In genomic region chr19:46039478-46039877, GRCm38 (mm10) we compare ENCODE assay signal across 8 mouse cellular contexts. TPM values are rescaled to one million over a fixed set of nuclear protein-coding genes. Genes with fewer than 3 reads are reported as not detected.
DNase-seq lines count a peak whose midpoint lies in the region; ATAC-seq and TF ChIP-seq lines count a peak whose summit lies in the region.

No protein-coding gene starts in this region.

- peak overlapping the region; percentile 94 for H3K27ac ChIP-seq in limb, embryonic 15.5 days
- peak overlapping the region; percentile 79 for H3K27ac ChIP-seq in midbrain, postnatal 0 days (ENCODE audit: low read depth, low read length)

- WGBS in limb, embryonic 15.5 days, result 3% methylated on average over 21 of the region's 30 CpGs
- 1% methylated on average over 16 of the region's 30 CpGs for WGBS in midbrain, postnatal 0 days

- H3K36me3 ChIP-seq in limb, embryonic 15.5 days, result peaks cover 19% of the 10 kb centered on the region
- peaks cover 12% of the 10 kb centered on the region for H3K36me3 ChIP-seq in midbrain, postnatal 0 days (ENCODE audit: insufficient read depth, low read length)

- no peaks in the 10 kb centered on the region for H3K27me3 ChIP-seq in limb, embryonic 15.5 days
- H3K27me3 ChIP-seq in midbrain, postnatal 0 days (ENCODE audit: insufficient read depth, low read length), result no peaks in the 10 kb centered on the region

- H3K9ac ChIP-seq in limb, embryonic 15.5 days, result peak overlapping the region; percentile 76
- H3K9ac ChIP-seq in midbrain, postnatal 0 days (replicated peaks; ENCODE audit: low read length, poor library complexity, severe bottlenecking), result peak overlapping the region; percentile 74

- H3K4me3 ChIP-seq in limb, embryonic 15.5 days, result peak overlapping the region; percentile 70
- peak overlapping the region; percentile 61 for H3K4me3 ChIP-seq in midbrain, postnatal 0 days (ENCODE audit: low read depth, low read length)

- no peak for TF ChIP-seq CTCF in midbrain, postnatal 0 days (IDR thresholded peaks at IDR 0.05)

- H3K4me1 ChIP-seq in limb, embryonic 15.5 days, result peaks cover 73% of the 10 kb centered on the region
- H3K4me1 ChIP-seq in midbrain, postnatal 0 days (ENCODE audit: insufficient read depth, low read length), result peaks cover 56% of the 10 kb centered on the region

- ATAC-seq in granulocyte monocyte progenitor cell, adult 5-6 weeks (replicated peaks; ENCODE audit: poor library complexity, severe bottlenecking), result peak; percentile 89
- ATAC-seq in limb, embryonic 15.5 days (ENCODE audit: insufficient number of reproducible peaks, low FRiP score, low TSS enrichment, low read depth), result peak; percentile 82
- ATAC-seq in midbrain, postnatal 0 days (ENCODE audit: low FRiP score), result peak; percentile 75

- peak; percentile 81 to 88 for DNase-seq in left cerebral cortex, adult 18-20 months (ENCODE audit: low spot score in 2 of 2)
- no peak for DNase-seq in left cerebral cortex, adult 11 months (ENCODE audit: low spot score)
- DNase-seq in embryo, embryonic 9.5 days (ENCODE audit: extremely low spot score), result peak; percentile 94
- peak; percentile 82 for DNase-seq in kidney, adult 11 months
- DNase-seq in midbrain, postnatal 0 days (ENCODE audit: low spot score), result peak; percentile 92
- peak; percentile 93 for DNase-seq in spleen, postnatal 36 days (ENCODE audit: low spot score in 2 of 2)

- H3K4me2 ChIP-seq in limb, embryonic 15.5 days, result peak overlapping the region; percentile 76
- peak overlapping the region; percentile 94 for H3K4me2 ChIP-seq in midbrain, postnatal 0 days (ENCODE audit: low read depth, low read length, poor library complexity, severe bottlenecking)

- no peaks in the 10 kb centered on the region for H3K9me3 ChIP-seq in limb, embryonic 15.5 days
- no peaks in the 10 kb centered on the region for H3K9me3 ChIP-seq in midbrain, postnatal 0 days (ENCODE audit: low read length)

RNA-seq across cellular contexts. Expression of gene Pprc1, which starts 5.2 kb away (rescaled TPM):
- total RNA-seq in left cerebral cortex, adult 18-20 months (2021), result 10 to 100 TPM; 26.1 to 33.3 TPM
- 89.1 and 104 TPM in 2 replicates for total RNA-seq in granulocyte monocyte progenitor cell, adult 5-6 weeks (2014; fragmentation: Nextera tagmentation)
- 14.0 and 17.8 TPM in 2 replicates for total RNA-seq in granulocyte monocyte progenitor cell, adult 5-6 weeks (2017)
- polyA plus RNA-seq in limb, embryonic 15.5 days (2015; fragmentation: Nextera tagmentation; extraction: Ambion mirVana), result 36.8 and 37.0 TPM in 2 replicates
- 9.9 and 10.4 TPM in 2 replicates for total RNA-seq in midbrain, postnatal 0 days (2014; rRNA removed)
- 8.8 and 9.8 TPM in 2 replicates for polyA plus RNA-seq in midbrain, postnatal 0 days (2015; fragmentation: Nextera tagmentation; extraction: Ambion mirVana)

RNA-seq across cellular contexts. Expression of gene Ldb1, which starts 5.5 kb away (rescaled TPM):
- 100 to 1,000 TPM; 113 to 123 TPM for total RNA-seq in left cerebral cortex, adult 18-20 months (2021)
- total RNA-seq in granulocyte monocyte progenitor cell, adult 5-6 weeks (2014; fragmentation: Nextera tagmentation), result 86.3 and 121 TPM in 2 replicates
- 72.3 and 81.3 TPM in 2 replicates for total RNA-seq in granulocyte monocyte progenitor cell, adult 5-6 weeks (2017)
- polyA plus RNA-seq in limb, embryonic 15.5 days (2015; fragmentation: Nextera tagmentation; extraction: Ambion mirVana), result 87.0 and 103 TPM in 2 replicates
- total RNA-seq in midbrain, postnatal 0 days (2014; rRNA removed), result 121 and 139 TPM in 2 replicates
- 83.7 and 84.5 TPM in 2 replicates for polyA plus RNA-seq in midbrain, postnatal 0 days (2015; fragmentation: Nextera tagmentation; extraction: Ambion mirVana)

RNA-seq across cellular contexts. Expression of gene Hps6, which starts 36.2 kb away (rescaled TPM):
- 1 to 10 TPM; 7.8 to 8.4 TPM for total RNA-seq in left cerebral cortex, adult 18-20 months (2021)
- 4.1 and 5.9 TPM in 2 replicates for total RNA-seq in granulocyte monocyte progenitor cell, adult 5-6 weeks (2014; fragmentation: Nextera tagmentation)
- 5.7 and 8.7 TPM in 2 replicates for total RNA-seq in granulocyte monocyte progenitor cell, adult 5-6 weeks (2017)
- polyA plus RNA-seq in limb, embryonic 15.5 days (2015; fragmentation: Nextera tagmentation; extraction: Ambion mirVana), result 8.8 and 9.2 TPM in 2 replicates
- total RNA-seq in midbrain, postnatal 0 days (2014; rRNA removed), result 8.9 and 9.4 TPM in 2 replicates
- 3.9 and 4.6 TPM in 2 replicates for polyA plus RNA-seq in midbrain, postnatal 0 days (2015; fragmentation: Nextera tagmentation; extraction: Ambion mirVana)

RNA-seq across cellular contexts. Expression of gene Nolc1, which starts 36.2 kb away (rescaled TPM):
- total RNA-seq in left cerebral cortex, adult 18-20 months (2021), result 10 to 100 TPM; 47.0 to 50.2 TPM
- 108 and 112 TPM in 2 replicates for total RNA-seq in granulocyte monocyte progenitor cell, adult 5-6 weeks (2014; fragmentation: Nextera tagmentation)
- 187 and 211 TPM in 2 replicates for total RNA-seq in granulocyte monocyte progenitor cell, adult 5-6 weeks (2017)
- polyA plus RNA-seq in limb, embryonic 15.5 days (2015; fragmentation: Nextera tagmentation; extraction: Ambion mirVana), result 70.4 and 79.6 TPM in 2 replicates
- 26.0 and 35.5 TPM in 2 replicates for total RNA-seq in midbrain, postnatal 0 days (2014; rRNA removed)
- polyA plus RNA-seq in midbrain, postnatal 0 days (2015; fragmentation: Nextera tagmentation; extraction: Ambion mirVana), result 55.7 and 63.5 TPM in 2 replicates

RNA-seq across cellular contexts. Expression of gene Armh3, which starts 41.2 kb away (rescaled TPM):
- 10 to 100 TPM; 17.5 to 20.2 TPM for total RNA-seq in left cerebral cortex, adult 18-20 months (2021)
- 8.2 and 15.1 TPM in 2 replicates for total RNA-seq in granulocyte monocyte progenitor cell, adult 5-6 weeks (2014; fragmentation: Nextera tagmentation)
- 8.5 and 13.3 TPM in 2 replicates for total RNA-seq in granulocyte monocyte progenitor cell, adult 5-6 weeks (2017)
- 16.3 and 17.3 TPM in 2 replicates for polyA plus RNA-seq in limb, embryonic 15.5 days (2015; fragmentation: Nextera tagmentation; extraction: Ambion mirVana)
- 17.4 and 18.9 TPM in 2 replicates for total RNA-seq in midbrain, postnatal 0 days (2014; rRNA removed)
- polyA plus RNA-seq in midbrain, postnatal 0 days (2015; fragmentation: Nextera tagmentation; extraction: Ambion mirVana), result 18.1 and 20.1 TPM in 2 replicates
